Mouse (Mus musculus) embryonic facial prominence, embryonic 14.5 days (tissue): Measurements from ENCODE around the gene Apba3. TPM values are rescaled to one million over a fixed set of nuclear protein-coding genes. Genes with fewer than 3 reads are reported as not detected.

Source experiments
- ATAC-seq: fragments of 200-750 bp; cut with Nextera tagmentation; 2 replicates; pipeline ENCODE4 v1.8.0; 2017; ENCODE audit warnings: low read depth, moderate number of reproducible peaks, moderate TSS enrichment
- DNase-seq: peaks from one replicate; pipeline ENCODE4 v3.0.0-alpha.2; 2015; ENCODE audit warnings: low spot score
- H3K27ac ChIP-seq: fragments of 300-500 bp; sonication (generic); replicated peaks from 2 replicates; pipeline ENCODE4 v1.5.1; 2014; ENCODE audit warnings: low read depth, mild to moderate bottlenecking, low read length, moderate library complexity
- H3K27me3 ChIP-seq: fragments of 300-500 bp; sonication (generic); replicated peaks from 2 replicates; pipeline ENCODE4 v1.6.1; 2014; ENCODE audit warnings: low read length; ENCODE audit not compliant: control insufficient read depth, insufficient read depth
- H3K36me3 ChIP-seq: fragments of 300-500 bp; sonication (generic); 2 replicates; pipeline ENCODE4 v1.6.1; 2014; ENCODE audit warnings: low read length, mixed read lengths; ENCODE audit not compliant: control insufficient read depth, insufficient read depth
- H3K4me1 ChIP-seq: fragments of 300-500 bp; sonication (generic); 2 replicates; pipeline ENCODE4 v1.6.1; 2014; ENCODE audit warnings: antibody characterized with exemption, low read length; ENCODE audit not compliant: control insufficient read depth, insufficient read depth
- H3K4me2 ChIP-seq: fragments of 300-500 bp; sonication (generic); 2 replicates; pipeline ENCODE4 v1.6.1; 2014; ENCODE audit warnings: low read depth, mild to moderate bottlenecking, low read length, moderate library complexity, mixed read lengths
- H3K4me3 ChIP-seq: fragments of 300-500 bp; sonication (generic); 2 replicates; pipeline ENCODE4 v1.5.1; 2014; ENCODE audit warnings: low read depth, mild to moderate bottlenecking, low read length
- H3K9ac ChIP-seq: fragments of 300-500 bp; sonication (generic); 2 replicates; pipeline ENCODE4 v1.6.1; 2014; ENCODE audit warnings: low read depth, mild to moderate bottlenecking, low read length, moderate library complexity, mixed read lengths
- H3K9me3 ChIP-seq: fragments of 300-500 bp; sonication (generic); 2 replicates; pipeline ENCODE4 v1.6.1; 2016; ENCODE audit warnings: low read length; ENCODE audit not compliant: control insufficient read depth
- WGBS: fragments of 180-500 bp; shearing (Covaris S2); extraction: QIAGEN DNeasy Blood & Tissue Kit; methylation state at CpG from one replicate; pipeline ENCODE4 v1.1.7; 2014; 5-methylcytosine and 5-hydroxymethylcytosine counted together
- microRNA-seq: library from miRNA; unstranded; fragments of <30 nt; microRNA quantifications from one replicate; pipeline ENCODE4, GENCODE M21; 2016; ENCODE audit warnings: borderline number of aligned reads
- polyA plus RNA-seq: library from polyadenylated mRNA; unstranded; fragments of >200 nt; fragmentation: Nextera tagmentation; extraction: Ambion mirVana; gene quantifications from 2 replicates; pipeline ENCODE4 v1.2.1, GENCODE M21; 2014

Apba3 gene
- polyA plus RNA-seq, 1 experiment from 2014 or later, result 61.4 TPM

DNA sequence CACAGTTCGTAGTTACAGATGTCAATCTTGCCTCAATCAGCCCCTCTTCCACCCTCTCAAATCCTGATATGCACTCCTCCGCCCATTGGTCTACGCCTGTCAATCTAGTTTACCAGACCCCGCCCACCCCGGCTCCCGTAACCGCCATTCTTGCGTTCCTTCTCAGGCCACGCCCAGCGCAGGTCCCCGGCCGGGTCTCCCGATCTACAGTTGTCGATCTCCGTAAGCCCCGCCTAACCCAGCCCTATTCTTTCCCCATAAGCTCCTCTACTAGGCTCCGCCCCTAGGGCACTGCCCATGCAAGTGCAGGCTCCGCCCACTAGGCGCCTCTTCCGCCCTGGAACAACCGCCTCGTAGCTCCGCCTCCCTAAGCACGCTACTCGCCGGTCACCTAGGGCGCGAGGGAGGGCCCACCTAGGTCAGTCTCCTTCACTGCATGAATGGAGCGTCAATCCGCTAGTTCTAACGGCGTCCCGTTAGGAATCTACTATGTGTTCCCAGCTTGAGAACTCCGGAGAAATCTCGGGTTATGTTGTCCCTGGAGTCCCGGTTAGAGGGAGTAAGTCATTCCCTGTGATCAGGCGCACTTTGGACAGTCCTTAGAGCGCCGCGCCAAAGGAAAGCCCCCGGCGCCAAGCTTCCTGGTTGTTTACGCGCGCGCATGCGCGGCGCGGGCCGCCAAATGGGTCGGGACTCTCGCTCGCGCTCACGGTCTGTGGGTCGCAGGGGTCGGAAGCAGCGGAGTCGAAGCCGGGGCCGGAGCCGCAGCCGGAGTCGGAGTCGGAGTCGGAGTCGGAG, 54.0 kb downstream of the Apba3 start, which contains the start of gene Cactin:
TSS of gene Cactin (plus strand) at position 554 of the 798 bp plus-strand sequence.
- Histone ChIP-seq H3K27ac (peak within 1 kb of the TSS; percentile 93), H3K4me2 (peak within 1 kb of the TSS; percentile 72), H3K9ac (peak within 1 kb of the TSS; percentile 92), H3K9me3 (no peaks in the 10 kb centered on the region), H3K4me1 (peaks cover 12% of the 10 kb centered on the region; the same call in 1 of the 2 replicates), H3K36me3 (peaks cover 58% of the 10 kb centered on the region), H3K27me3 (no peaks in the 10 kb centered on the region), H3K4me3 (peak within 1 kb of the TSS; percentile 97)
- ATAC-seq, result peak; percentile 93
- peak; percentile 100 for DNase-seq
- WGBS, result under 1% methylated on average over 57 of the region's 68 CpGs

- peak overlapping the region; percentile 72 for H3K4me2 ChIP-seq
- peaks cover 58% of the 10 kb centered on the region for H3K36me3 ChIP-seq
- 2% methylated on average over 17 of the region's 20 CpGs for WGBS
- ATAC-seq (no peak), DNase-seq (no peak)
- peak overlapping the region; percentile 92 for H3K9ac ChIP-seq
- no peaks in the 10 kb centered on the region for H3K27me3 ChIP-seq
- peak overlapping the region; percentile 93 for H3K27ac ChIP-seq
- H3K4me3 ChIP-seq, result peak overlapping the region; percentile 97
- no peaks in the 10 kb centered on the region for H3K9me3 ChIP-seq
- H3K4me1 ChIP-seq, result peaks cover 12% of the 10 kb centered on the region; the same call in 1 of the 2 replicates
These were observed 54.7 kb downstream of the Apba3 start for GRCm38 (mm10) chr10:81321436-81321835.

DNA sequence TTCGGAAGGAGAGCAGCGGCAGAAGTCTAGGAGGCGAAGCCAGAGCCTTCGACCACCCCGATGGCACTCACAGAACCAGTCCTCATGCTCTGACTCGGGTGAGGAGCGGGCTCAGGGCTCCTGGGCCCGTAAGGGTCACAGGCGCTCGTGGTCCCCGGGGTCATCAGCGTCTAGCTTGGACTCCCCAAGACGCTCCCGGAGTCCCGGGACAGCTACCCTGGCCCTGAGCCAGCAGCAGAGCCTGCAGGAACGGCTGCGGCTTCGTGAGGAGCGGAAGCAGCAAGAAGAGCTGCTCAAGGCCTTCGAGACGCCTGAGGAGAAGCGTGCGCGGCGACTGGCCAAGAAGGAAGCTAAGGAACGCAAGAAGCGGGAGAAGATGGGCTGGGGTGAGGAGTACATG, 55.7 kb downstream of the Apba3 start:
- H3K9me3 ChIP-seq, result no peaks in the 10 kb centered on the region
- no peak overlapping the region for H3K27ac ChIP-seq
- H3K4me3 ChIP-seq, result peak overlapping the region; percentile 97; the same call in 1 of the 2 replicates
- peak overlapping the region; percentile 31 for H3K9ac ChIP-seq
- no peaks in the 10 kb centered on the region for H3K27me3 ChIP-seq
- peaks cover 7% of the 10 kb centered on the region; the same call in 1 of the 2 replicates for H3K4me1 ChIP-seq
- H3K36me3 ChIP-seq, result peaks cover 67% of the 10 kb centered on the region
- 95% methylated on average over 27 of the region's 27 CpGs for WGBS
- H3K4me2 ChIP-seq, result peak overlapping the region; percentile 72; the same call in 1 of the 2 replicates
- DNase-seq (no peak), ATAC-seq (no peak)

Small RNA genes within 50 kb of the gene (microRNA-seq; reads per million reads assigned to microRNA genes)
- 6.6 reads per million, percentile 25 among the genes with 10 or more reads in this experiment for gene Mir3057

Other genes starting within 250 kb of the Apba3 start
- 0.95 and 1.1 TPM in 2 replicates for gene Diras1, start 241.3 kb upstream of the Apba3 start, polyA plus RNA-seq
- 11.9 and 15.4 TPM in 2 replicates for gene Slc39a3, start 229.5 kb upstream of the Apba3 start, polyA plus RNA-seq
- gene Sgta, start 206.8 kb upstream of the Apba3 start, polyA plus RNA-seq, result 163 and 179 TPM in 2 replicates
- gene Thop1, start 196.9 kb upstream of the Apba3 start, polyA plus RNA-seq, result 61.7 and 62.9 TPM in 2 replicates
- 0.60 and 0.68 TPM in 2 replicates for gene Creb3l3, start 168.1 kb upstream of the Apba3 start, polyA plus RNA-seq
- gene Map2k2, start 161.0 kb upstream of the Apba3 start, polyA plus RNA-seq, result 166 and 178 TPM in 2 replicates
- gene Zbtb7a, start 131.7 kb upstream of the Apba3 start, polyA plus RNA-seq, result 24.1 and 25.9 TPM in 2 replicates
- gene Pias4, start 99.0 kb upstream of the Apba3 start, polyA plus RNA-seq, result 33.2 and 35.6 TPM in 2 replicates
- gene Eef2, start 90.3 kb upstream of the Apba3 start, polyA plus RNA-seq, result 549 and 578 TPM in 2 replicates
- 53.4 and 58.3 TPM in 2 replicates for gene Dapk3, start 84.0 kb upstream of the Apba3 start, polyA plus RNA-seq
- gene 4930442H23Rik, start 83.1 kb upstream of the Apba3 start, polyA plus RNA-seq, result not detected in 2 replicates
- 1.2 and 1.7 TPM in 2 replicates for gene Nmrk2, start 64.9 kb upstream of the Apba3 start, polyA plus RNA-seq
- gene Atcay, start 36.1 kb upstream of the Apba3 start, polyA plus RNA-seq, result 2.3 and 2.4 TPM in 2 replicates
- 6.5 and 9.7 TPM in 2 replicates for gene Zfr2, start 33.8 kb upstream of the Apba3 start, polyA plus RNA-seq
- 4.9 and 5.4 TPM in 2 replicates for gene Matk, start 14.0 kb upstream of the Apba3 start, polyA plus RNA-seq
- gene Mrpl54, start within 50 bp of the Apba3 start, polyA plus RNA-seq, result 196 and 206 TPM in 2 replicates
- gene Tjp3, start 24.6 kb downstream of the Apba3 start, polyA plus RNA-seq, result 8.1 and 9.9 TPM in 2 replicates
- 48.4 and 56.3 TPM in 2 replicates for gene Pip5k1c, start 26.0 kb downstream of the Apba3 start, polyA plus RNA-seq
- gene Cactin, start 54.1 kb downstream of the Apba3 start, polyA plus RNA-seq, result 27.0 and 27.5 TPM in 2 replicates
- 6.7 and 8.7 TPM in 2 replicates for gene Tbxa2r, start 61.8 kb downstream of the Apba3 start, polyA plus RNA-seq
- 0.04 and 0.14 TPM in 2 replicates for gene Gipc3, start 76.3 kb downstream of the Apba3 start, polyA plus RNA-seq
- gene Hmg20b, start 83.5 kb downstream of the Apba3 start, polyA plus RNA-seq, result 66.8 and 78.7 TPM in 2 replicates
- gene Mfsd12, start 90.5 kb downstream of the Apba3 start, polyA plus RNA-seq, result 6.8 and 9.8 TPM in 2 replicates
- 0.31 and 0.71 TPM in 2 replicates for gene 4930404N11Rik, start 98.9 kb downstream of the Apba3 start, polyA plus RNA-seq
- gene Fzr1, start 111.6 kb downstream of the Apba3 start, polyA plus RNA-seq, result 69.5 and 90.1 TPM in 2 replicates
- gene Dohh, start 117.5 kb downstream of the Apba3 start, polyA plus RNA-seq, result 61.4 and 67.1 TPM in 2 replicates
- 2.4 and 2.6 TPM in 2 replicates for gene Gm48551, start 117.5 kb downstream of the Apba3 start, polyA plus RNA-seq
- 0.77 and 0.88 TPM in 2 replicates for gene Gm48552, start 122.0 kb downstream of the Apba3 start, polyA plus RNA-seq
- 3.9 and 4.1 TPM in 2 replicates for gene Smim24, start 126.1 kb downstream of the Apba3 start, polyA plus RNA-seq
- gene Nfic, start 188.7 kb downstream of the Apba3 start, polyA plus RNA-seq, result 100.0 and 103 TPM in 2 replicates
- 1.4 and 1.9 TPM in 2 replicates for gene Celf5, start 215.7 kb downstream of the Apba3 start, polyA plus RNA-seq
- 64.7 and 82.4 TPM in 2 replicates for gene Ncln, start 229.4 kb downstream of the Apba3 start, polyA plus RNA-seq
- gene S1pr4, start 233.2 kb downstream of the Apba3 start, polyA plus RNA-seq, result 0.65 and 0.73 TPM in 2 replicates